Mouse (Mus musculus): ENCODE results near the gene Nhp2. TPM values are rescaled to one million over a fixed set of nuclear protein-coding genes. Genes with fewer than 3 reads are reported as not detected.
A peak's percentile ranks its signal among the peaks of the same experiment; 100 is the strongest.

The Nhp2 gene
- polyA plus RNA-seq, 1 experiment from 2014 or later = 175 TPM

DNA sequence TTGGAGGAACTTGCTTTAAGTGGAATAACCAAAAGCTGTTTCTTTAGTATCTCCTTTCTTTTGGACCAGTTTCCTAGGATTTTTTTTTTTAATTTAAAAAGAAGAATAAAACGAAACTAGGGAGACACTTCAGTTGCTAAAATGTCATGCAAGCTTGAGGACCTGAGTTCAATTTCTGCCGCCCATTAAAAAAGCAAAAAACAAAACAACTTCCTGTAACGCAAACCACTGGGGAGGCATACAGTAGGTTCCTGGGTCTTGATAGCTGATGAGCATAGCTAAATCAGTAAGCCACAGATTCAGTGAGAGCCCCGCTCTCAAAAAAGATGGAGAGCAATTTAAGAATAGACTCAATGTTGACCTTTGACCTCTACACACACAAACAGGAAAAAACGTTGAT lies 19.0 kb downstream of the Nhp2 start:
- H3K9ac ChIP-seq (ENCODE audit: low read depth, low read length) = 0 out of 2 replicates have a peak overlapping the region, but pooled peaks have one; percentile 31
- no peaks in the 10 kb centered on the region for H3K27me3 ChIP-seq (replicated peaks; ENCODE audit: control insufficient read depth, insufficient read depth, low read length)
- ATAC-seq = no peak
- peaks cover under 1% of the 10 kb centered on the region; the same call in 1 of the 2 replicates for H3K36me3 ChIP-seq (ENCODE audit: control insufficient read depth, insufficient read depth, low read length)
- WGBS = 70% methylated on average over 5 of the region's 5 CpGs
- 0 out of 2 replicates have a peak overlapping the region, but pooled peaks have one; percentile 43 for H3K27ac ChIP-seq (ENCODE audit: low read length)
- H3K4me1 ChIP-seq (ENCODE audit: control insufficient read depth, insufficient read depth, low read length) = peaks cover 20% of the 10 kb centered on the region
- no peak overlapping the region for H3K4me3 ChIP-seq (ENCODE audit: low read length)
- H3K9me3 ChIP-seq (ENCODE audit: control insufficient read depth, low read length) = no peaks in the 10 kb centered on the region
- peak overlapping the region; percentile 26; the same call in 1 of the 2 replicates for H3K4me2 ChIP-seq (ENCODE audit: low read depth, low read length)

DNA sequence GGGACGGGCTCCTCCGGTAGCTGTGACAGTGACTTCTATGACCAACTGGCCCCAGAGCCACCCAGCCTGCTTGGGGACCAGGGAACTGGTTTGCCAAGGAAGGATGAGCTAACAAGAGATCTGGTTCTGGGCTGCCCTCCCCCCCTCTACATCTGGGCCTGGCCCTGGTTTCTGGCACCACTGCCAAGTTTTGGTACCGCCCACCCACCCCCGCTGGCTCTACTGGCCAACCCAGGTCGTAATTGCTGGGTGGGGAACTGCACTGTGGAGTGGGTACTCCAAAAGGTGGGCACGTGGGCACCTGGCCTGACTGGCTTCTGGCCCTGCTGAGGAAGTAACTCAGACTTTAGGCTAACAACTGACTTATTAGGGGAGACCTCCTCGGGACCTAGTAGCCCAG lies 21.2 kb downstream of the Nhp2 start:
- Histone ChIP-seq H3K36me3 (ENCODE audit: control insufficient read depth, insufficient read depth, low read length) (peaks cover 6% of the 10 kb centered on the region; the same call in 1 of the 2 replicates), H3K27me3 (replicated peaks; ENCODE audit: control insufficient read depth, insufficient read depth, low read length) (no peaks in the 10 kb centered on the region), H3K9ac (ENCODE audit: low read depth, low read length) (no peak overlapping the region), H3K4me1 (ENCODE audit: control insufficient read depth, insufficient read depth, low read length) (peaks cover 19% of the 10 kb centered on the region), H3K27ac (ENCODE audit: low read length) (0 out of 2 replicates have a peak overlapping the region, but pooled peaks have one; percentile 4), H3K4me3 (ENCODE audit: low read length) (no peak overlapping the region), H3K9me3 (ENCODE audit: control insufficient read depth, low read length) (no peaks in the 10 kb centered on the region), H3K4me2 (ENCODE audit: low read depth, low read length) (no peak overlapping the region)
- 82% methylated on average over 7 of the region's 7 CpGs for WGBS
- no peak for ATAC-seq

DNA sequence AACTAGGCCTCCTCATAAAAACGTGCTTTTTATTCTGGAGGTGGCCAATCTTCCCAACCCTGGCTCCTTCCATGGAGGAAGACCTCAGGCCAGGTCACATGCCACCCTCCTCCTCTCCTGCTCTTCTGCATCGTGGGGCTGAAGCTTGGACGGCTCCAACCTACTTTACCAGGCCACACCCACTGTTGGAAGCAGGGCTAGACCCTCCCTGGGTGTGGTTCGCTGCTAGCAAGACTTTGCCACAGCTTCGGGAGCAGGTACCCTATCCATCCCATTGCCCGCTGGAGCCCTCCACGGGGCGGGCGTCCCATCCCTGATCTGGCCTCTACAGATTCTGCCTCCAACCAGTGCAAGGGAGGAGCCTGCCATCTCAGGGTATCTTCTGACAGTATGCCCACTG lies 23.7 kb downstream of the Nhp2 start:
- H3K27me3 ChIP-seq (replicated peaks; ENCODE audit: control insufficient read depth, insufficient read depth, low read length) = no peaks in the 10 kb centered on the region
- no peaks in the 10 kb centered on the region for H3K9me3 ChIP-seq (ENCODE audit: control insufficient read depth, low read length)
- no peak for ATAC-seq
- H3K27ac ChIP-seq (ENCODE audit: low read length) = no peak overlapping the region
- 68% methylated on average over 9 of the region's 9 CpGs for WGBS
- H3K4me3 ChIP-seq (ENCODE audit: low read length) = no peak overlapping the region
- no peak overlapping the region for H3K4me2 ChIP-seq (ENCODE audit: low read depth, low read length)
- H3K4me1 ChIP-seq (ENCODE audit: control insufficient read depth, insufficient read depth, low read length) = peaks cover 20% of the 10 kb centered on the region
- H3K9ac ChIP-seq (ENCODE audit: low read depth, low read length) = peak overlapping the region; percentile 14; the same call in 1 of the 2 replicates
- peaks cover 6% of the 10 kb centered on the region; the same call in 1 of the 2 replicates for H3K36me3 ChIP-seq (ENCODE audit: control insufficient read depth, insufficient read depth, low read length)

DNA sequence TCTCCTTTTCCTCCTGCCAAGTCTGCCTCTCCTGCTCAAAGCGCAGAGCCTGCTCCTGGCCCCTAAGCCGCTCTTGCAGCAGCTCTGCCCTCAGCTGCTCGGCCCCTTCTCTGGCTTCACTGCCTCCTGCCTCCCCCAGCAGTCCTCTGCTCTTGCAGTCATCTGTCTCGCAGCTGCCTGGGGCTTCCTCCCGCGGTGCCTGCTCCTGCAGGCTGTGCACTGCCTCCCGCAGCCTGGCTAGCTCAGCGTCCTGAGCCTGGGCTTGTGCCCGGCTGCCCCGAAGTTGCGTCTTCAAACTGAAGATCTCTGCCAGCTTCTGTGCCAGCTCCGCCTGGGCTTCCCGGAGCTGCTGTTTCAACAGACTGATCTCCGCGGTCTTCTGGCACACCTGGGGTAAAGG lies 24.2 kb downstream of the Nhp2 start:
- Histone ChIP-seq H3K9ac (ENCODE audit: low read depth, low read length) (peak overlapping the region; percentile 14; the same call in 1 of the 2 replicates), H3K36me3 (ENCODE audit: control insufficient read depth, insufficient read depth, low read length) (peaks cover 6% of the 10 kb centered on the region; the same call in 1 of the 2 replicates), H3K4me1 (ENCODE audit: control insufficient read depth, insufficient read depth, low read length) (peaks cover 26% of the 10 kb centered on the region), H3K4me3 (ENCODE audit: low read length) (no peak overlapping the region), H3K27me3 (replicated peaks; ENCODE audit: control insufficient read depth, insufficient read depth, low read length) (no peaks in the 10 kb centered on the region), H3K4me2 (ENCODE audit: low read depth, low read length) (no peak overlapping the region), H3K27ac (ENCODE audit: low read length) (peak overlapping the region; percentile 28; the same call in 1 of the 2 replicates), H3K9me3 (ENCODE audit: control insufficient read depth, low read length) (no peaks in the 10 kb centered on the region)
- ATAC-seq = no peak
- WGBS = 56% methylated on average over 15 of the region's 15 CpGs

DNA sequence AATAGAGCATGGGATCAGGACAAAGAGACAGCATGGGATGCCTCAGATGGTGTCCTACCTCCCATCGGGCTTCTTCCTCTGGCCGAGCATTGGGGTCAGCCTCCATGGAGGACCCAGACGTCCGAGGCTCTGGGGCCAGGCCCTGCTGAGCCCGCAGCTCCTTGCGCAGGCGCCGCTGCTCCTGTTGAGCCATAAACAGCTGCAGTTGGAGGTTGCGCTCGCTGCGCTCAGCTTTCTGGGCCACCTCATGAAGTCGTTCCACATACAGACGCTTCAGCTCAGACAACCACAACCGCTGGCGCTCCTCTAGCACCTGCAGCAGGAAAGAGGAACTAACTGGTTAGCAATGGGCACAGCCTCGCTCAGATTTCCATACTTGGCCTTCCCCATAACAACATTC lies 24.7 kb downstream of the Nhp2 start:
- Histone ChIP-seq H3K4me1 (ENCODE audit: control insufficient read depth, insufficient read depth, low read length) (peaks cover 31% of the 10 kb centered on the region), H3K4me3 (ENCODE audit: low read length) (no peak overlapping the region), H3K9me3 (ENCODE audit: control insufficient read depth, low read length) (no peaks in the 10 kb centered on the region), H3K27ac (ENCODE audit: low read length) (no peak overlapping the region), H3K4me2 (ENCODE audit: low read depth, low read length) (no peak overlapping the region), H3K36me3 (ENCODE audit: control insufficient read depth, insufficient read depth, low read length) (peaks cover 6% of the 10 kb centered on the region; the same call in 1 of the 2 replicates), H3K9ac (ENCODE audit: low read depth, low read length) (0 out of 2 replicates have a peak overlapping the region, but pooled peaks have one; percentile 14), H3K27me3 (replicated peaks; ENCODE audit: control insufficient read depth, insufficient read depth, low read length) (no peaks in the 10 kb centered on the region)
- WGBS = 72% methylated on average over 16 of the region's 16 CpGs
- ATAC-seq = no peak

DNA sequence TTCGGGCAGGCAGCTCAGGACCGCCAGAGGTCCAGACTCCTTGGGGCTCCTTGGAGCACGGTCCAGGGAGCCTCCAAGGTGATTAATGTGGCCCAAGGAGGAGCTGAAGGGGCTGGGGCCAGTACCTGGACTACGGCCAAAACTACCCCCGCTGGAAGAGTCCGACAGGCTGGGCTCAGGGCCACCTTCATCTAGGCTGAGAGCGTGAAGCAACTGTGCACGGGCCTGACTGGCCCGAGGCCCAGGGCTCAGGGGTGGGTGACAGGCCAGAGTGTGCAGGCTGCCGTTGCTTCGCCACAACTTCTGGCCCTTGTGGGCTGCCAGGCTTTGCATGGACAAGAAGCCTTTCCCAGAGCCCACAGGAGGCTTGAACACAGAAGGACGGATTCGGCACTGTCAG lies 25.8 kb downstream of the Nhp2 start:
- Histone ChIP-seq H3K4me3 (ENCODE audit: low read length) (no peak overlapping the region), H3K4me2 (ENCODE audit: low read depth, low read length) (no peak overlapping the region), H3K27me3 (replicated peaks; ENCODE audit: control insufficient read depth, insufficient read depth, low read length) (no peaks in the 10 kb centered on the region), H3K36me3 (ENCODE audit: control insufficient read depth, insufficient read depth, low read length) (peaks cover 6% of the 10 kb centered on the region; the same call in 1 of the 2 replicates), H3K27ac (ENCODE audit: low read length) (no peak overlapping the region), H3K9ac (ENCODE audit: low read depth, low read length) (0 out of 2 replicates have a peak overlapping the region, but pooled peaks have one; percentile 19), H3K9me3 (ENCODE audit: control insufficient read depth, low read length) (no peaks in the 10 kb centered on the region), H3K4me1 (ENCODE audit: control insufficient read depth, insufficient read depth, low read length) (peaks cover 40% of the 10 kb centered on the region)
- 76% methylated on average over 13 of the region's 13 CpGs for WGBS
- ATAC-seq = no peak

DNA sequence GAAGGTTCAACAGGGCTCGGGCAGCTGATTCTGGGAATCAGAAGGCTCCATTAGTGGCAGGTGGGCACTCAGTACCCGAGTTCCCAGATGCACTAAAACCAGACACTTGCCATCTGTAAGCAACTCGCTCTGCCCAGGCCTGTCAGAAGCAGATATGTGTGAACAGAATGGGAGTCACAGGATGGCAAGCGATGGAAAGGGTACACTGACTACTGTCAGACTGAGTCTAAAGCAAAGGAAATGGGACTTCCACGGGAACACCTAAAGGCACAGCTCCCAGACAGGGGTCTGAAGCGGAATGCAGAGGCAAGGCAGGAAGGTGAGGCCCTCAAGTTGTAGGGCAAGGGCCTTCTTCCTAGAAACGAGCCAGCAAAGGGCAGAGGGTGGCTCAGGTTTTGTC lies 26.7 kb downstream of the Nhp2 start:
- H3K36me3 ChIP-seq (ENCODE audit: control insufficient read depth, insufficient read depth, low read length) = peaks cover 6% of the 10 kb centered on the region; the same call in 1 of the 2 replicates
- H3K9me3 ChIP-seq (ENCODE audit: control insufficient read depth, low read length) = no peaks in the 10 kb centered on the region
- 0 out of 2 replicates have a peak overlapping the region, but pooled peaks have one; percentile 10 for H3K9ac ChIP-seq (ENCODE audit: low read depth, low read length)
- 76% methylated on average over 7 of the region's 7 CpGs for WGBS
- H3K4me1 ChIP-seq (ENCODE audit: control insufficient read depth, insufficient read depth, low read length) = peaks cover 34% of the 10 kb centered on the region
- no peak overlapping the region for H3K27ac ChIP-seq (ENCODE audit: low read length)
- ATAC-seq = no peak
- no peak overlapping the region for H3K4me3 ChIP-seq (ENCODE audit: low read length)
- no peaks in the 10 kb centered on the region for H3K27me3 ChIP-seq (replicated peaks; ENCODE audit: control insufficient read depth, insufficient read depth, low read length)
- no peak overlapping the region for H3K4me2 ChIP-seq (ENCODE audit: low read depth, low read length)

DNA sequence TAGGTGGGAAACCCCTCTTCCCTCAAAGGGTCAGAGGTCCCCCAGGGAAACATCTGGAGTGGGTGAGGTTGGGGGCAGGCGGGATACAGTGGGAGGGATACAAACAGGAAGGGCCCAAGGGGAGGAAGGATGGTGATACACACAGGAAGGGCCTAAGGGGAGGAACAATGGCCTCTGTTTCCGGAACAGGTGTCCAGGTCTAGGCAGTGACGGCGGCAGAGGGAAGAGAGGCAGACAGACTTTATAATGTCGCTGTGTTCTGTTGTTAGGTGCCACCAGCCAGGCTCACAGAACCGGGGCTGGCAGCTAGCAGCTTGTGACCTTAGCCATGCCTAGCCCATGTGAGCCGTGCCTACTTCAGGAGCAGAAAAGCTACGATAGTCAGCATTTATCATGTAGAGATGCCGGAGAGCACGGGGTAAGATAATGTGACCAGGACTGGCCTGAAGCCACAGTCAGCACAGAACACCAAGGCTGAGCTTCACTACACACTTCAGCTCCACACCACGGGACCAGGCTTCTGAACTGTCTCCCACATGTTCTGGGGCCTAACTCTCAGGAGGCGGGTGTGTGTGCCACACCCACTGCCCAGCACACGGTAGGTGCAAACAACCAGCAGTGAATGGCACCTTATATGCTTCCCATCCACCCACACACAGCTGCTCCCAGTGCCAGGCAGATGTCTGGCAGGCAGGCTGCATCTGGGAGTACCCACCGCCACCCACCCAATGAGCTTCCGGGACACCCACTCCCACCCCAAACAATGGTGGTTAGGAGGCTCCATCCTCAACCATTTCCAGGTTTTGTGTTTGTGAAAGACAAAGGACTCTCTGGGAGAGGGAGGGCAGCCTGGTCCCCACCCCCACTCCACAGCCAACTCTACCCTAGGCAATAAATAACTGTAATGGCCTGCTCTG lies 27.5 kb downstream of the Nhp2 start:
- no peak overlapping the region for H3K9ac ChIP-seq (ENCODE audit: low read depth, low read length)
- H3K36me3 ChIP-seq (ENCODE audit: control insufficient read depth, insufficient read depth, low read length) = peaks cover 6% of the 10 kb centered on the region; the same call in 1 of the 2 replicates
- peak overlapping the region; percentile 61 for H3K27ac ChIP-seq (ENCODE audit: low read length)
- ATAC-seq = no peak
- H3K4me1 ChIP-seq (ENCODE audit: control insufficient read depth, insufficient read depth, low read length) = peaks cover 34% of the 10 kb centered on the region
- peak overlapping the region; percentile 1; the same call in 1 of the 2 replicates for H3K4me3 ChIP-seq (ENCODE audit: low read length)
- no peaks in the 10 kb centered on the region for H3K9me3 ChIP-seq (ENCODE audit: control insufficient read depth, low read length)
- H3K27me3 ChIP-seq (replicated peaks; ENCODE audit: control insufficient read depth, insufficient read depth, low read length) = no peaks in the 10 kb centered on the region
- WGBS = 57% methylated on average over 15 of the region's 15 CpGs
- H3K4me2 ChIP-seq (ENCODE audit: low read depth, low read length) = no peak overlapping the region

DNA sequence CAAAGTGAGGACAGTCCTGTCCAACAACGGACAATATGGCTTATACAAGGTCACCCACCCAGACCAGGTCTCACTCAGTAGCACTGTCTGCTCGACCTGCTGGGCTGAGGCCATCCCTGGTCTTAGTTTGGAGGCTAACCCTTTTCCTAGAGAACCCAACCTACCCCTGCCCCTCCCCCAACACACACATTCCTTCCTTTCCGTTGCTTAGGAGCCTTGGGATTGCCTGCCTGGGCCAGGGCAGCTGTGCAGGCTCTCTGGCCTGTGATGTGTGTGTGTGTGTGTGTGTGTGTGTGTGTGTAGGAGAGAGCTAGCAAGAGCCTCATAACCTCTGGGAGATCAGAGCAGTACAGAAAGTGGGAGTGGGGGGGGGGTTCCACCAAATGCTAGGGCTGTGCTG lies 29.0 kb downstream of the Nhp2 start:
- H3K9ac ChIP-seq (ENCODE audit: low read depth, low read length) = peak overlapping the region; percentile 43; the same call in 1 of the 2 replicates
- no peaks in the 10 kb centered on the region for H3K9me3 ChIP-seq (ENCODE audit: control insufficient read depth, low read length)
- H3K27me3 ChIP-seq (replicated peaks; ENCODE audit: control insufficient read depth, insufficient read depth, low read length) = no peaks in the 10 kb centered on the region
- H3K4me2 ChIP-seq (ENCODE audit: low read depth, low read length) = 0 out of 2 replicates have a peak overlapping the region, but pooled peaks have one; percentile 92
- H3K27ac ChIP-seq (ENCODE audit: low read length) = peak overlapping the region; percentile 51
- no peak for ATAC-seq
- 27% methylated on average over 3 of the region's 3 CpGs for WGBS
- peaks cover 5% of the 10 kb centered on the region; the same call in 1 of the 2 replicates for H3K36me3 ChIP-seq (ENCODE audit: control insufficient read depth, insufficient read depth, low read length)
- H3K4me3 ChIP-seq (ENCODE audit: low read length) = peak overlapping the region; percentile 22; the same call in 1 of the 2 replicates
- H3K4me1 ChIP-seq (ENCODE audit: control insufficient read depth, insufficient read depth, low read length) = peaks cover 31% of the 10 kb centered on the region
